Mouse (Mus musculus) midbrain, embryonic 15.5 days (tissue): Measurements from ENCODE around the gene Cadm1. TPM values are rescaled to one million over a fixed set of nuclear protein-coding genes. Genes with fewer than 3 reads are reported as not detected.

ENCODE experiments used
- ATAC-seq: fragments of 200-750 bp; cut with Nextera tagmentation; replicated peaks from 2 replicates; pipeline ENCODE4 v1.8.0; 2017; ENCODE audit warnings: moderate TSS enrichment
- H3K27ac ChIP-seq: fragments of 300-500 bp; sonication (generic); 2 replicates; pipeline ENCODE4 v1.5.1; 2015; ENCODE audit warnings: mild to moderate bottlenecking, inconsistent platforms
- H3K27me3 ChIP-seq: fragments of 300-500 bp; sonication (generic); replicated peaks from 2 replicates; pipeline ENCODE4 v1.6.1; 2015; ENCODE audit warnings: inconsistent platforms
- H3K36me3 ChIP-seq: fragments of 300-500 bp; sonication (generic); replicated peaks from 2 replicates; pipeline ENCODE4 v1.6.1; 2015; ENCODE audit warnings: inconsistent platforms
- H3K4me1 ChIP-seq: fragments of 300-500 bp; sonication (generic); 2 replicates; pipeline ENCODE4 v1.6.1; 2015; ENCODE audit warnings: inconsistent platforms
- H3K4me2 ChIP-seq: fragments of 300-500 bp; sonication (generic); 2 replicates; pipeline ENCODE4 v1.6.1; 2015; ENCODE audit warnings: inconsistent platforms, mild to moderate bottlenecking, moderate library complexity
- H3K4me3 ChIP-seq: fragments of 300-500 bp; sonication (generic); 2 replicates; pipeline ENCODE4 v1.5.1; 2015; ENCODE audit warnings: mild to moderate bottlenecking, inconsistent platforms
- H3K9ac ChIP-seq: fragments of 300-500 bp; sonication (generic); 2 replicates; pipeline ENCODE4 v1.6.1; 2015; ENCODE audit warnings: mild to moderate bottlenecking, inconsistent platforms
- H3K9me3 ChIP-seq: fragments of 300-500 bp; sonication (generic); 2 replicates; pipeline ENCODE4 v1.6.1; 2016; ENCODE audit warnings: inconsistent platforms
- WGBS: fragments of 180-500 bp; shearing (Covaris S2); methylation state at CpG from one replicate; pipeline ENCODE4 v1.1.7; 2015; ENCODE audit warnings: mixed read lengths; 5-methylcytosine and 5-hydroxymethylcytosine counted together
- polyA plus RNA-seq: library from polyadenylated mRNA; unstranded; fragments of >200 nt; fragmentation: Nextera tagmentation; extraction: Ambion mirVana; gene quantifications from 2 replicates; pipeline ENCODE4 v1.2.1, GENCODE M21; 2015

The Cadm1 gene
- polyA plus RNA-seq, 1 experiment from 2014 or later = 275 TPM

GRCm38 (mm10) chr9:47530544-47530921 lies 560 bp downstream of the Cadm1 start:
- peaks cover 28% of the 10 kb centered on the region for H3K4me1 ChIP-seq
- H3K36me3 ChIP-seq = no peaks in the 10 kb centered on the region
- 0 out of 2 replicates have a peak, but pooled peaks cover 4% of the 10 kb centered on the region for H3K27me3 ChIP-seq
- peak overlapping the region; percentile 93 for H3K27ac ChIP-seq
- peak overlapping the region; percentile 74 for H3K9ac ChIP-seq
- H3K9me3 ChIP-seq = no peaks in the 10 kb centered on the region
- ATAC-seq = peak; percentile 59
- H3K4me3 ChIP-seq = peak overlapping the region; percentile 69
- H3K4me2 ChIP-seq = peak overlapping the region; percentile 87
- WGBS = 0% methylated on average over 30 of the region's 30 CpGs

- Histone ChIP-seq H3K36me3 (no peaks in the 10 kb centered on the region), H3K27ac (peak overlapping the region; percentile 93), H3K9me3 (no peaks in the 10 kb centered on the region), H3K27me3 (0 out of 2 replicates have a peak, but pooled peaks cover 4% of the 10 kb centered on the region), H3K4me1 (peaks cover 28% of the 10 kb centered on the region), H3K4me3 (peak overlapping the region; percentile 69), H3K9ac (peak overlapping the region; percentile 74), H3K4me2 (peak overlapping the region; percentile 87)
- peak; percentile 41 for ATAC-seq
- under 1% methylated on average over 103 of the region's 110 CpGs for WGBS
Observed at GRCm38 (mm10) chr9:47530922-47531850, 1.2 kb downstream of the Cadm1 start.

GRCm38 (mm10) chr9:47532215-47532865 lies 2.4 kb downstream of the Cadm1 start:
- WGBS = 1% methylated on average over 20 of the region's 20 CpGs
- no peaks in the 10 kb centered on the region for H3K36me3 ChIP-seq
- H3K4me1 ChIP-seq = peaks cover 28% of the 10 kb centered on the region
- peak overlapping the region; percentile 74 for H3K9ac ChIP-seq
- H3K9me3 ChIP-seq = no peaks in the 10 kb centered on the region
- H3K27ac ChIP-seq = peak overlapping the region; percentile 93
- peak overlapping the region; percentile 69 for H3K4me3 ChIP-seq
- peak overlapping the region; percentile 87 for H3K4me2 ChIP-seq
- ATAC-seq = no peak
- H3K27me3 ChIP-seq = 0 out of 2 replicates have a peak, but pooled peaks cover 4% of the 10 kb centered on the region

GRCm38 (mm10) chr9:47533461-47533860 lies 3.5 kb downstream of the Cadm1 start:
- H3K4me1 ChIP-seq = peaks cover 28% of the 10 kb centered on the region
- ATAC-seq = no peak
- 7% methylated on average over 8 of the region's 8 CpGs for WGBS

GRCm38 (mm10) chr9:47534573-47535475 lies 4.9 kb downstream of the Cadm1 start:
- H3K9me3 ChIP-seq = no peaks in the 10 kb centered on the region
- no peaks in the 10 kb centered on the region for H3K27me3 ChIP-seq
- no peaks in the 10 kb centered on the region for H3K36me3 ChIP-seq
- ATAC-seq = no peak
- no peak overlapping the region for H3K27ac ChIP-seq
- 88% methylated on average over 11 of the region's 11 CpGs for WGBS
- H3K4me3 ChIP-seq = no peak overlapping the region
- H3K4me2 ChIP-seq = peak overlapping the region; percentile 10; the same call in 1 of the 2 replicates
- peaks cover 23% of the 10 kb centered on the region for H3K4me1 ChIP-seq
- no peak overlapping the region for H3K9ac ChIP-seq

More at GRCm38 (mm10) chr9:47533461-47533860, 3.5 kb downstream of the Cadm1 start:
- Histone ChIP-seq H3K27ac (no peak overlapping the region), H3K36me3 (no peaks in the 10 kb centered on the region), H3K9me3 (no peaks in the 10 kb centered on the region), H3K4me3 (peak overlapping the region; percentile 69), H3K27me3 (no peaks in the 10 kb centered on the region), H3K9ac (peak overlapping the region; percentile 74; the same call in 1 of the 2 replicates), H3K4me2 (peak overlapping the region; percentile 87)

GRCm38 (mm10) chr9:47545245-47545644 lies 15.3 kb downstream of the Cadm1 start:
- Histone ChIP-seq H3K4me2 (no peak overlapping the region), H3K4me3 (no peak overlapping the region), H3K27me3 (no peaks in the 10 kb centered on the region), H3K27ac (no peak overlapping the region), H3K36me3 (peaks cover 3% of the 10 kb centered on the region; the same call in 1 of the 2 replicates), H3K4me1 (peaks cover 7% of the 10 kb centered on the region; the same call in 1 of the 2 replicates), H3K9ac (no peak overlapping the region), H3K9me3 (no peaks in the 10 kb centered on the region)
- ATAC-seq = no peak
- WGBS = 80% methylated on average over 7 of the region's 7 CpGs

- Histone ChIP-seq H3K4me2 (no peak overlapping the region), H3K9me3 (no peaks in the 10 kb centered on the region), H3K4me3 (no peak overlapping the region), H3K9ac (no peak overlapping the region), H3K4me1 (peaks cover 7% of the 10 kb centered on the region; the same call in 1 of the 2 replicates), H3K36me3 (peaks cover 2% of the 10 kb centered on the region; the same call in 1 of the 2 replicates), H3K27me3 (no peaks in the 10 kb centered on the region), H3K27ac (no peak overlapping the region)
- WGBS = 50% methylated on average over 12 of the region's 12 CpGs
- no peak for ATAC-seq
Observed at GRCm38 (mm10) chr9:47545667-47546066, 15.7 kb downstream of the Cadm1 start.

- Histone ChIP-seq H3K4me2 (no peak overlapping the region), H3K36me3 (peaks cover 2% of the 10 kb centered on the region; the same call in 1 of the 2 replicates), H3K4me3 (no peak overlapping the region), H3K9me3 (no peaks in the 10 kb centered on the region), H3K9ac (no peak overlapping the region), H3K27me3 (no peaks in the 10 kb centered on the region), H3K4me1 (peaks cover 7% of the 10 kb centered on the region; the same call in 1 of the 2 replicates), H3K27ac (no peak overlapping the region)
- WGBS = 96% methylated on average over 12 of the region's 12 CpGs
- ATAC-seq = no peak
Observed at GRCm38 (mm10) chr9:47548402-47548801, 18.4 kb downstream of the Cadm1 start.

GRCm38 (mm10) chr9:47548916-47549315 lies 18.9 kb downstream of the Cadm1 start:
- Histone ChIP-seq H3K36me3 (peaks cover 2% of the 10 kb centered on the region; the same call in 1 of the 2 replicates), H3K9ac (no peak overlapping the region), H3K4me1 (peaks cover 7% of the 10 kb centered on the region; the same call in 1 of the 2 replicates), H3K9me3 (no peaks in the 10 kb centered on the region), H3K4me2 (no peak overlapping the region), H3K4me3 (no peak overlapping the region), H3K27ac (no peak overlapping the region), H3K27me3 (no peaks in the 10 kb centered on the region)
- ATAC-seq = no peak
- 91% methylated on average over 5 of the region's 5 CpGs for WGBS

- no peak for ATAC-seq
- H3K4me3 ChIP-seq = no peak overlapping the region
- H3K36me3 ChIP-seq = no peaks in the 10 kb centered on the region
- WGBS = 91% methylated on average over 10 of the region's 10 CpGs
- no peak overlapping the region for H3K9ac ChIP-seq
- peaks cover 9% of the 10 kb centered on the region; the same call in 1 of the 2 replicates for H3K4me1 ChIP-seq
- H3K27me3 ChIP-seq = no peaks in the 10 kb centered on the region
- no peaks in the 10 kb centered on the region for H3K9me3 ChIP-seq
- H3K27ac ChIP-seq = no peak overlapping the region
- H3K4me2 ChIP-seq = no peak overlapping the region
Observed at GRCm38 (mm10) chr9:47552960-47553575, 23.1 kb downstream of the Cadm1 start.

GRCm38 (mm10) chr9:47560726-47561125 lies 30.8 kb downstream of the Cadm1 start:
- no peak overlapping the region for H3K4me2 ChIP-seq
- 93% methylated on average over 3 of the region's 3 CpGs for WGBS
- no peak for ATAC-seq

More at GRCm38 (mm10) chr9:47560726-47561125, 30.8 kb downstream of the Cadm1 start:
- Histone ChIP-seq H3K9ac (no peak overlapping the region), H3K27me3 (no peaks in the 10 kb centered on the region), H3K9me3 (no peaks in the 10 kb centered on the region), H3K27ac (no peak overlapping the region), H3K4me1 (peaks cover 19% of the 10 kb centered on the region; the same call in 1 of the 2 replicates), H3K4me3 (no peak overlapping the region), H3K36me3 (no peaks in the 10 kb centered on the region)
